Mouse (Mus musculus) telencephalon, adult 2 months (tissue): ENCODE data around the gene Ecd.

Experiments
- DNase-seq: peaks from one replicate; pipeline ENCODE4 v3.0.0-alpha.2; 2011; ENCODE audit warnings: low read depth, low spot score

Gene Ecd

GRCm38 (mm10) chr14:20347991-20348541 lies at the start of gene Ecd, which contains the start of gene Fam149b:
TSS of gene Ecd (minus strand) at chr14:20348121.
TSS of gene Fam149b (plus strand) at chr14:20348162.
- DNase-seq, result peak; percentile 96

DNA sequence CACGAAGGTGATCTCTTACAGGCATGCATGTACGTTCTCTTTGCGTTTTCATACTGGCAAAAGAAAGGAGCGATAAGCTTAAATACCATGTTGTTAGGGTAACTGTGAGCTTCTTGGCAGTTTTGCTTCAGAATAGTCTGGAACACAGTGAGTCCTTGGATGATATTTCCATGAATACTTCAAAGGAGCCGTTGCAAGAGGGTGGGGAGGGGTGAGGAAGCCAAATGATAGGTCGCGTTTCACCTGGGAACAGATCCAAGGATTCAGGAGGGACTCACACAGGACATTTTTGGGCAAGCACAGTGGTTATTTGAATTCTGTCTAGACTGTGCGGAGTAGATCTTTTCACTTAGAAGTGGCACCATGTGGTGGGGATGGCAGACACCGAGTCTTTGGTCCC lies 49.3 kb upstream of the Ecd start:
- no peak for DNase-seq

DNA sequence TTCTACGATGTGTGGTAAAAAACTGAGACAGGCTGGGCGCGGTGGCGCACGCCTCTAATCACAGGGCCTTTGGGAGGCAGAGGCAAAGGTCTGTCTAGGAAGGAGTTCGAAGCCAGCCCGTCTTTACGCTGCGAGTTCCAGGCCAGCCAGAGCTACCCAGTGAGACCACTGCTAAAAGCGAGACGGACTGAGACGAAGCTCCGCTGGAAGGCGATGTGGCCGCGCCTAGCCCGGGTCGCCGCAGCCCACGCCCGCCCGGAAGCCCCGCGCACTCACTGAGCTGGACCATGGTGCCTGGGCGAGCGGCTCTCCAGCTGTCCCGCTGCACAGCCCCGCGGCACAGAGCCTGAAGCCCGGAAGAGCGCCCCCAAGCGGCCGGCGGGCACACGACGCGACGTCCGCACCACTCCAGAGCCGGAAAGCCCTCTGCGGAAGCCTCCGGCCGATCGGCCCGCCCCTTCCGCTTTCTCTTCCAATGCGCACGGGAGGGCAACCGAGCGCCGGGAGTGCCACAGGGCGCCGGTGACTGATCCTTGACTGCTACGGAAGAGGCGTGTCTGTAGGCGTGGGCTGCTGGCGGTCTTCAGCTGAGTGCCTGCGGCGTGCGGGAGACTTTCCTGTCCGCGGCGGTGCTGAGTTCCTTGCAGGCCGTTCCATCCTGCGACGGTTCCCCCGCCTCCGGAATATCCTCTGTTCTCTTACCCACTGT lies 45.4 kb upstream of the Ecd start, which contains the start of gene Mrps16:
Gene Mrps16, minus strand, starts transcription at position 430 of the 709 bp plus-strand sequence.
- DNase-seq, result peak; percentile 96

- DNase-seq, result no peak
These were observed 44.4 kb upstream of the Ecd start for GRCm38 (mm10) chr14:20392326-20392725.

GRCm38 (mm10) chr14:20389446-20390079 lies 41.6 kb upstream of the Ecd start:
- no peak for DNase-seq

GRCm38 (mm10) chr14:20388441-20389129 lies 40.7 kb upstream of the Ecd start, which contains the start of gene Dnajc9:
TSS of gene Dnajc9 (minus strand) at chr14:20388910.
- DNase-seq, result peak; percentile 85

DNA sequence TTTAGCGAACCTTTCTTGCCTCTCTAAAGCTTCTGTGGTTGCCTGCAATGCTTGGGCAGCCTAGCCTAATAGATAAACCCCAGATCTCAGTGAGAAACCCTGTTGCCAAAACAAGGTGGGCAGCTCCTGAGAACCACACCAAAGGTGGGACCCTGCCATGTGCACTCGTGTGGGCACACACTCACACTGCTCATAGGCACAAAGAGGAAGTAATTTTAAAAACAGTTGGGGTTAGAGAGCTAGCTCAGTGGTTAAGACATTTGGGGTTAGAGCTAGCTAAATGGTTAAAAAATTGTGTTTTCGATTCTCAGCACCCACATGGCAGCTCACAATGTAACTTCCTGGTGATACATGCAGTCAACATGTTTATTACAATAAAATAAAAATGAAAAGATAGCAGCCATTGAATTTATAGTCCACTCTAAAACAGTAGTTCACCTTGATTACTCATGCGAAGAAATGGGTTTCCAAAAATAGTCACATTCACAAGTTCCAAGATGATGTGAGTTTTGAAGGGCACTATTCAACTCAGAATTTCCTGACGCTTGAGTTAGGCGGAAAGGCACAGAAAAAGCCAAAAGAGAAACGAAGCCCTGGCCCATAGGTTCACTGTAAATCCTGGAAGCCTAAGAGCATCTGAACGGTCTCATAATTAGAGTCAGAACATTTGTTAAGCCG lies 32.0 kb upstream of the Ecd start:
- DNase-seq, result no peak

DNA sequence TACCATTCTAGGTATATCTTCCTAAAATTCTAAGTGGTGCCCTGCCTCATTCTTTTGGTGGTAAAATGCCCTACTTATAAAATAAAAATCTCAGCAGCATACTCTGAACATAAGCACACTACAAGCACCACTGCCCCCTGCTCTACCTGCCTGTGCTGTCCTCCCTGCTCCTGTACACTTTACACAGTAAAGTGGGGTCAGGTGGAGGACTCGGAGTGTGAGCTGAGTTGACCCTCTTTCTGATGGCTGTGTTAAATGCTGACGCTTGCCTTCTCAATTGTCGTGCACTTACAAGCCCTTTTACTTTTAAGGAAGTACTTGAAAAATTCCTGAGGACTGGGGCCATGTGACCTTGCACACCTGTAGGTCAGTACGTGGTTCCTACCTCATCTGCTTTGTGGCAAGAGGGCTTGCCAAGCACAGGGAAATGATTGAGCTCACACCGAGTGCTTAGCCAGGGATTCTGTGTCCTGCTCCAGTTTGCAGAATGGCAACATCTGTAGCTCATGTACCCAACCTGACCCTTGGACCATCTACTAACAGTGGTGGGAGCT lies 31.2 kb upstream of the Ecd start:
- no peak for DNase-seq

- no peak for DNase-seq
These were observed 30.6 kb upstream of the Ecd start for GRCm38 (mm10) chr14:20378313-20379061.

DNA sequence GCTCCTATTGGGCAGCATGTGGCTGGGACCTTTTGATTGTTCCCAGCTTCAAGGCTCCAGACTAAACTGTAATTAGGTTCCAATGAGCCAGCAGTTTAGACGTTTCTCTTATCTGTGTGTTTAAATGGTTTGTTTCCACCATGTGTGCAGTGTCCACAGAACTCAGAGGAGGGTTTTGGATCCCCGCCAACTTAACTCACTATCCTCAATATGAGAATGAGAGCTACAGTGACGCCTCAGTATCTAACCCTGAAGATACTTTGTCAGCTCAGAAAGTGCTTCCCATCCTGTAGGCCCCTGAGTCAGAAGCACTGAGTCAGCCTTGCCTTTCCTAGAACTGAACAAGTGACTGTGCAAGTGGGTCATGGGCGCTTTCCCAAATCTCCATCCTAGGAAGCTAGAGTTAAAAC lies 29.2 kb upstream of the Ecd start:
- DNase-seq, result no peak

GRCm38 (mm10) chr14:20371854-20372253 lies 23.9 kb upstream of the Ecd start:
- DNase-seq, result no peak

DNA sequence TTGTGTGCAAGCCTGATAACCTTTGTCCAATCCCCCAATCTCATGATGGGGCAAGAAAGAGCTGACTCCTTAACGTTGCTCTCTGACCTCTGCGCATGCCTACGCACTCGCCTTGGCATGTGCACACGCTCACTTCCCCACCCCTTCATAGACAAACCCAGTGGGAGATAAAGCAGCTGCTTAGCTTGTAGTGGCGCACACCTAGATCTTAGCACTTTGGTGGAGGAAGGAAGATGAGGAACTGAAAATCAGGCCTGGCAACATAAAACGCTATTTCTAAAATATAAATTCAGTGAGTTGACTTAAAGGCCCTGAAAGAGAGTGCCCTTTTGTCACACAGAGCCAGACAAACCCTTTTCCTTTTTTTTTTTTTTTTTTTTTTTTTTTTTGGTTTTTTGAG lies 22.9 kb upstream of the Ecd start:
- no peak for DNase-seq

DNA sequence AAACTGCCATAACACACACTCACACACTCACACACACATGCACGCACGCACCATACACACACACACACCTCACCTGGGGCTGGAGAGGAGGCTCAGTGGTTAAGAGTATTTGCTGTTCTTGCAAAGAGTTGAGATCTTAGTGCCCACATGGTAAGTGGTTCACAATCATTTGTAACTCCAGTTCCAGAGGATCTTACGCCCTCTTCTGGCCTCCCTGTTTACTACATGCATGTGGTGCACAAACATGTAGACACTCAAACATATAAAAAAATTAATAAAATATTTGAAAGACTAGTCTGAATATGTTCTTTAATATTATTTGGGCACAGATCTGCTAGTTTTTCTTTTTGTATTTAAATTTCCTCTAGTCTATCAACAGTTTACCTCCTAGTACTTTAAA lies 20.4 kb upstream of the Ecd start:
- DNase-seq, result no peak

- no peak for DNase-seq
These were observed 15.3 kb upstream of the Ecd start for GRCm38 (mm10) chr14:20363230-20363629.

DNA sequence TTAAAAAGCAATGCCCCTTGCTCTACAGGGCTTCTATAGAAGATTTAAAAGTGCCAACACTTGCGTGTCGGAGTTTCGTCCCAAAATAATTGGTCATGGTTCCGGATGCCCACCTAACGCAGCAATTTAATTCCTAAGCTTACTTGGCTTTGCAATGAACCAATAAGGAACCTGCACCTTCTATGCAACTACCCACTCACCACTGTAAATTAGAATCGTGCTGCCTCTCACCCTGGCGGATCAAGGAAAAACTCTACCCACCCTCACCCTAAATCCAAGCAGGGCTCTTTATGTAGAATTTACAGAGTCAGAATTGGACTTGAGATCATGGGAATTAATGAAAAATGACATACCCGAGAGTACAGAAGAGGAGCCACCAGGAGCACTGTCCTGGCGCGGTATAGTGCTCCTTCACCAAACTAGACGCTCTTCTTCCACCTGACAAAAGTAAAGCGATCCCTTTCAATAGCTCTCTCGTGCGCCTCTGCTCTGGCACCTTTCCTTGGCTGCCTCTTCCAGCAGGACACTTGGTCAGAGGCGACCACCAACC lies 405 bp downstream of the Ecd start:
- peak; percentile 52 for DNase-seq

GRCm38 (mm10) chr14:20345885-20346284 lies 2.0 kb downstream of the Ecd start:
- no peak for DNase-seq

- DNase-seq, result no peak
These were observed 7.1 kb downstream of the Ecd start for GRCm38 (mm10) chr14:20340866-20341265.

DNA sequence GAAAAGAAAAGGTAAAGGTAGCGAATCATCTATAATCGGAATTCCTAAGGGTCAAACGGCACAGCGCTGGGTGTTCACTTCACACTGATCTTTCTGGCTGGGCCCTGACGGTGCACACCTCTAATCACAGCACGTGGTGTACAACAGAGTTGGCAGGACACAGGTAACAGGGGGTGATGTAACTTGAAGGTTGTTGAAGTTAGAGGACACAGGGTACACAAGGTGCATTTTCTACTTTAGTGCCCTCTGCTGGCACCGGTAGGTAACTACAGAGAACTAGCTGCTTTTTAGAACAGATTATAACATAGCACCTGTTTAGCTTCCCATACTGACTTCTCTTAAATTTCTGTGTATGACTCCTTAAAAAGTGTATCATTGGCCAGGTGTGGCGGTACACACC lies 7.8 kb downstream of the Ecd start:
- DNase-seq, result no peak

DNA sequence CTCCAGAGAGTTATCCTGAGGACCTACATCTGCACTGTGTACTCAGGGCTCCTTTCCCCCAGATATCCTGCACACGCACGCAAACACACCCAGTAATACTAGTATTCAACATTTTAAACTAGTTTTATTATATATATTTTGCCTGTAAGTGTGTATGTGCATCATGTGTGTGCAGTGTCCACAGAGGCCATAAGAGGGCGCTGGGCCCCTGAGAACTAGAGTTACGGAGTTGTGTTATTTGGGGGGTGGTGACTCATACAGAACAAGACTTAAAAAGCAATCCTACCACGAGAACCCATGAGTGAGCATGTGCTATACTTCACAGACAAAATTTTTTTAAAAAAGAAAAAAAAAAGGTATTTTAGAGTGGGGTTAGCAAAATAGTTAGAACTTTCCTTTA lies 8.5 kb downstream of the Ecd start:
- no peak for DNase-seq

DNA sequence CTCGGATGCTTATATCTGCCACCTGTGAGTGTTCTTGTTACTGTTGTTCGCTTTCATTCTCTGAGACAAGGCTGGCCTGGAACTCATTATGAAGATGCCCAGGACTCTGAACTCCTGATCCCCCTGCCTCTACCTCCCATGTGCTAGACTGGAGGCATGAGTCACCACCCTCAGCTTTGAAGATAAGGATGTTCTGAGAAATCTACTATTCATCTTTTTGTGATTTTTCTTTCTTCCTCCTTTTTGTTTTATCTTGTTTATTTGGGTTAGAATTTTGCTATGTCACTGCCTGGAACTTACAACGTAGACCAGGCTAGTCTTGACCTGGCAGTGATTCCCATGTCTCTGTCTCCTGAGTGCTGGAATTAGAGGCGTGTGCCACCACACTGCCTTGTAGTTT lies 16.6 kb downstream of the Ecd start:
- DNase-seq, result no peak
